Mouse (Mus musculus): ENCODE data around the gene Klf7.

- TF ChIP-seq POLR2A (IDR thresholded peaks at IDR 0.05; ENCODE audit: borderline replicate concordance, insufficient read depth, low read length) (no peak), CTCF (IDR thresholded peaks at IDR 0.05; ENCODE audit: borderline replicate concordance, insufficient read depth, low read depth, low read length) (no peak)
Observed at GRCm38 (mm10) chr1:64085361-64085760, 36.7 kb downstream of the Klf7 start.

All from cerebellum, adult 2 months (tissue).